Mouse (Mus musculus) myocyte (in vitro differentiated cells): ENCODE measurements at regions not wholly inside any gene's neighbourhood (a gene's known extent, or its start where the extent isn't known, plus 50 kb on each side); places are given as distances from the start of the nearest gene placed in this dataset.
"Not testable (repeated sequence)": the region's sequence is repeated elsewhere in the genome, so short reads cannot be mapped to it uniquely, and the experiment has no call there.

Experiments
- H3K27me3 ChIP-seq: one replicate; pipeline ENCODE4 v1.6.1; 2011; ENCODE audit not compliant: control insufficient read depth, insufficient read depth, insufficient read length
- H3K36me3 ChIP-seq: one replicate; pipeline ENCODE4 v1.6.1; 2011; ENCODE audit not compliant: control insufficient read depth, insufficient read depth
- H3K4me2 ChIP-seq: one replicate; pipeline ENCODE4 v1.6.1; 2011; ENCODE audit warnings: low read depth, control low read depth
- H3K4me3 ChIP-seq: one replicate; pipeline ENCODE4 v1.5.1; 2011; ENCODE audit warnings: mild to moderate bottlenecking, control low read depth, moderate library complexity
- H3K79me2 ChIP-seq: one replicate; pipeline ENCODE4 v1.6.1; 2011; ENCODE audit not compliant: control insufficient read depth, insufficient read depth
- H3ac ChIP-seq: one replicate; pipeline ENCODE4 v1.6.1; 2011; ENCODE audit not compliant: control insufficient read depth, insufficient read length
- CEBPB ChIP-seq: IDR thresholded peaks from 2 replicates; pipeline ENCODE4 v1.6.1; 2011; ENCODE audit warnings: mild to moderate bottlenecking, moderate library complexity; ENCODE audit not compliant: poor library complexity, insufficient read depth, severe bottlenecking
- E2F4 ChIP-seq: IDR thresholded peaks from one replicate; pipeline ENCODE4 v1.6.1; 2011; ENCODE audit warnings: mild to moderate bottlenecking, control low read depth, moderate library complexity; ENCODE audit not compliant: insufficient read depth
- MAX ChIP-seq: IDR thresholded peaks from one replicate; pipeline ENCODE4 v1.6.1; 2011; ENCODE audit warnings: low read depth, mild to moderate bottlenecking, control low read depth
- MYOD1 ChIP-seq, 3 experiments: IDR thresholded peaks; one replicate each; pipeline ENCODE4 v1.6.1; 2011; ENCODE audit warnings: control low read depth in 2 of 3, low read depth in 2 of 3, mild to moderate bottlenecking in 2 of 3, moderate library complexity in 1 of 3; ENCODE audit not compliant: insufficient read length in 2 of 3, control insufficient read depth in 1 of 3
- MYOG ChIP-seq, 3 experiments: IDR thresholded peaks; one replicate each; pipeline ENCODE4 v1.6.1; 2011; ENCODE audit warnings: control low read depth in 2 of 3, low read depth in 2 of 3, mild to moderate bottlenecking in 2 of 3; ENCODE audit not compliant: insufficient read length in 2 of 3, control insufficient read depth in 1 of 3, insufficient read depth in 1 of 3
- POLR2A ChIP-seq: IDR thresholded peaks from one replicate; pipeline ENCODE4 v1.6.1; 2011; ENCODE audit warnings: low read depth, mild to moderate bottlenecking, control low read depth, moderate library complexity; ENCODE audit not compliant: insufficient read length
- POLR2AphosphoS2 ChIP-seq: IDR thresholded peaks from one replicate; pipeline ENCODE4 v1.6.1; 2011; ENCODE audit warnings: low read depth, control low read depth; ENCODE audit not compliant: insufficient read length
- REST ChIP-seq: IDR thresholded peaks from one replicate; pipeline ENCODE4 v1.6.1; 2011; ENCODE audit warnings: mild to moderate bottlenecking, control low read depth, moderate library complexity; ENCODE audit not compliant: insufficient read depth, insufficient read length
- SRF ChIP-seq: IDR thresholded peaks from one replicate; pipeline ENCODE4 v1.6.1; 2011; ENCODE audit warnings: low read depth; ENCODE audit not compliant: control insufficient read depth, insufficient read length
- TCF12 ChIP-seq: IDR thresholded peaks from one replicate; pipeline ENCODE4 v1.6.1; 2011; ENCODE audit warnings: mild to moderate bottlenecking, control low read depth; ENCODE audit not compliant: poor library complexity, insufficient read depth, severe bottlenecking
- TCF3 ChIP-seq: IDR thresholded peaks from one replicate; pipeline ENCODE4 v1.6.1; 2011; ENCODE audit warnings: low read depth, control low read depth; ENCODE audit not compliant: insufficient read length
- USF1 ChIP-seq: IDR thresholded peaks from one replicate; pipeline ENCODE4 v1.6.1; 2011; ENCODE audit warnings: low read depth, mild to moderate bottlenecking, control low read depth, moderate library complexity

GRCm38 (mm10) chr5:148657936-148658640 is 105.5 kb upstream of the Ubl3 start:
- H3K4me3 ChIP-seq, result no peak overlapping the region
- no peak overlapping the region for H3K4me2 ChIP-seq
- no peaks in the 10 kb centered on the region for H3K79me2 ChIP-seq
- H3K27me3 ChIP-seq, result no peaks in the 10 kb centered on the region
- TF ChIP-seq MYOG (IDR thresholded peaks at IDR 0.05; ENCODE audit: control insufficient read depth in 1 of 3, insufficient read depth in 1 of 3, insufficient read length in 2 of 3, low read depth in 2 of 3) (no peak), TCF3 (no peak), E2F4 (no peak), REST (no peak), POLR2A (no peak), MYOD1 (IDR thresholded peaks at IDR 0.05; ENCODE audit: control insufficient read depth in 1 of 3, insufficient read length in 2 of 3, low read depth in 2 of 3) (no peak), SRF (no peak), MAX (no peak), TCF12 (no peak), USF1 (no peak), CEBPB (no peak), POLR2AphosphoS2 (no peak)
- H3ac ChIP-seq, result no peak overlapping the region
- no peaks in the 10 kb centered on the region for H3K36me3 ChIP-seq

DNA sequence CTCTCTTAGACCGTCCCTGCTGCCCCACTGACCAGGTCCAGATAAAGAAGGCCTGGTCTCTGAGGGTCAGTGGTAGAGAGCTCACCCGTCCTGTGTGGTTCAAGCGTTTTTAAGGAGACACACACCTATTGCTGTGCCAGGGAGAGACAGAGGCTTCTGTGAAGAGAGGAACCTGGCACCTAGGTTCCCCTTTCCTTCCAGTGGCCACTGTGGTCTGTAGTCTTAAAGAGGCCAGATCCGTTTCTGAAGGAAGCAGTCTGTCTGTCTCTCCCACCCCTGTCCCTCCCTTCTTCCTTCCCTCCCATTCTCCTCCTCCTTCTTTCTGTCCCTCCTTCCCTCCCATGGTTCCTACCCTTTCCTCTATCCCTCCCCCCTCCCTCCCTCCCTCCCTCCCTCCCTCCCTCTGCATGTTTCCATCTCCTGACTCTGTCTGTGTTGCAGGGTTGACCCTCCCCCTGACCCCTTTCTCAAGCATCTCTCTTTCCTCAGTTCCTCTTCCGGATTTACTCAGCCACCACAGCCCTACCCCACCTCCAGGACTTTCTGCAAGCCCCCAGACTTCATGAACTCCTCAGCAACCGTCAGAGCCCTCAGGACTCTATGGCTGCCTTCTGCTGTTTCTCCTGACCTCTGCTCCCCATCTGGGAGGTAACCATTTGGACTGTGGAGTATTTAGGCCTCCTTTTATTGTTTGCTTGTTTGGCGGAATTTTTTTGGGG is 100.1 kb upstream of the Ubl3 start:
- Histone ChIP-seq H3ac (no peak overlapping the region), H3K4me2 (no peak overlapping the region), H3K27me3 (no peaks in the 10 kb centered on the region), H3K4me3 (no peak overlapping the region), H3K36me3 (no peaks in the 10 kb centered on the region), H3K79me2 (no peaks in the 10 kb centered on the region)
- TF ChIP-seq MAX (no peak), POLR2A (no peak), USF1 (no peak), CEBPB (no peak), TCF12 (no peak), MYOG (IDR thresholded peaks at IDR 0.05; ENCODE audit: control insufficient read depth in 1 of 3, insufficient read depth in 1 of 3, insufficient read length in 2 of 3, low read depth in 2 of 3) (no peak), TCF3 (no peak), REST (no peak), E2F4 (no peak), SRF (no peak)

DNA sequence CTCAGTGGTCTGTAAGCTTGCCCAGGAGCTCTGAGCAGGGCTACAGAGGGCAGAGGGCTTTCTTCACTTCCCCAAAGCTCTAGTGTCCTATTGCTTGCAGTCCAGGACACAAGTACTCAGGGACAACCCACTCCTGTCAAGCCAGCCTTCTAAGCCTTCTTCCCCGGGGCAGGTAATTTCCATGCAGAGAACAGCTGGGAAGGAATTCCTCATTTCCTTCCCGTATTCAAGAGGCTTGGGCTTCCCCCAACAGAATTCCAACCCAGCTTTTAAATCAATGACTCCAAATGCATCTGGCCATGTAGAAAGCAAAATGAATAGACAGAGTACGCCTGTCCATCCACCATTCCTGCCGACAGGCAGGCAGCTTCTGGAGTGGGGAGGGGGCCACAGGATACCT is 99.1 kb upstream of the Ubl3 start:
- no peak overlapping the region for H3ac ChIP-seq
- H3K27me3 ChIP-seq, result no peaks in the 10 kb centered on the region
- no peak overlapping the region for H3K4me2 ChIP-seq
- TF ChIP-seq POLR2A (no peak), TCF12 (no peak)
- H3K36me3 ChIP-seq, result no peaks in the 10 kb centered on the region
- H3K4me3 ChIP-seq, result no peak overlapping the region
- no peaks in the 10 kb centered on the region for H3K79me2 ChIP-seq

DNA sequence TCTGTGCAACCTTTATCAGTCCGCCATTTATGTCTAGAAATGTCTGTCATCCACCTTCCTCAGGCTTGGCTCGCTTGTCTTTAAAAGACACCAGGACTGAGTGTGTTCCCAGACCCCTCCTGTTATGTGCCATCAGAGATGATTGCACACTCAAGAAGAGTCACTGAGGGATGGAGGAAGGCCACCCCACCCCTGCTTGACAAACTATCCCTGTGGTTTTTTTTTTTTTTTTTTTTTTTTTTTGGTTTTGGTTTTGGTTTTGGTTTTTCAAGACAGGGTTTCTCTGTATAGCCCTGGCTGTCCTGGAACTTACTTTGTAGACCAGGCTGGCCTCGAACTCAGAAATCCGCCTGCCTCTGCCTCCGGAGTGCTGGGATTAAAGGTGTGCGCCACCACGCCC is 97.0 kb upstream of the Ubl3 start:
- H3ac ChIP-seq, H3K27me3 ChIP-seq, H3K36me3 ChIP-seq, H3K4me3 ChIP-seq, H3K79me2 ChIP-seq, H3K4me2 ChIP-seq: not testable (repeated sequence)

GRCm38 (mm10) chr5:148649123-148649522 is 96.5 kb upstream of the Ubl3 start:
- no peak for TF ChIP-seq SRF
- no peak for TF ChIP-seq TCF3
- TF ChIP-seq POLR2AphosphoS2, result no peak
- TF ChIP-seq TCF12, result no peak
- no peak for TF ChIP-seq CEBPB
- no peak for TF ChIP-seq POLR2A
- TF ChIP-seq E2F4, result no peak
- no peak for TF ChIP-seq REST
- TF ChIP-seq USF1, result no peak
- H3K79me2 ChIP-seq, result no peaks in the 10 kb centered on the region
- no peak overlapping the region for H3ac ChIP-seq
- H3K4me3 ChIP-seq, result no peak overlapping the region
- no peaks in the 10 kb centered on the region for H3K36me3 ChIP-seq
- H3K27me3 ChIP-seq, result no peaks in the 10 kb centered on the region
- H3K4me2 ChIP-seq, result no peak overlapping the region
